Mouse (Mus musculus) c-Kit-positive CD71-positive TER-119-positive erythroid progenitor cells, embryonic 14.5 days (primary cell): ENCODE measurements around the gene Stk40.

Experiments
- DNase-seq: peaks from one replicate; pipeline ENCODE4 v3.0.0-alpha.2; 2013; ENCODE audit warnings: low spot score

Stk40 gene

GRCm38 (mm10) chr4:126120506-126120905, 16.7 kb downstream of the Stk40 start:
- DNase-seq: no peak

GRCm38 (mm10) chr4:126123309-126124040, 19.7 kb downstream of the Stk40 start:
- DNase-seq: no peak

DNA sequence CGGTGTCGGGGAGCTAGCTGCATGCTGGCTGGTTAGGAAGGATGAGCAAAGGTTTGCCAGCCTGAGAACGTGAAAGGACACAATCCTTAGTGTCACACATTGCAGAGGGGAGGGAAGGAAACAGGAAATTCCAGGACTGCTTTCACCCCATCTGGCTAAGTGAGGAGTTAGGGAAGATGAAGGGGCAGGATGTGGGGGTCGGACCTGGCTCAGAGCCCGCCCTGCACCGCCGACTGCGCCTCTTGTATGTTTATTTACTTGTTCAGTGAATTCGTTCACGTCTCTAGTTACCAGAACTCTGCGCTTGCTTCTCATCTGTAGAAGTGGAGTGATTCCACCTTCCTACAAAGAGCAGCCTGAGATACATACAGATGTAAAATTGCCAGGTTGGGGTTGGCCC, 26.7 kb downstream of the Stk40 start:
- DNase-seq: no peak

DNA sequence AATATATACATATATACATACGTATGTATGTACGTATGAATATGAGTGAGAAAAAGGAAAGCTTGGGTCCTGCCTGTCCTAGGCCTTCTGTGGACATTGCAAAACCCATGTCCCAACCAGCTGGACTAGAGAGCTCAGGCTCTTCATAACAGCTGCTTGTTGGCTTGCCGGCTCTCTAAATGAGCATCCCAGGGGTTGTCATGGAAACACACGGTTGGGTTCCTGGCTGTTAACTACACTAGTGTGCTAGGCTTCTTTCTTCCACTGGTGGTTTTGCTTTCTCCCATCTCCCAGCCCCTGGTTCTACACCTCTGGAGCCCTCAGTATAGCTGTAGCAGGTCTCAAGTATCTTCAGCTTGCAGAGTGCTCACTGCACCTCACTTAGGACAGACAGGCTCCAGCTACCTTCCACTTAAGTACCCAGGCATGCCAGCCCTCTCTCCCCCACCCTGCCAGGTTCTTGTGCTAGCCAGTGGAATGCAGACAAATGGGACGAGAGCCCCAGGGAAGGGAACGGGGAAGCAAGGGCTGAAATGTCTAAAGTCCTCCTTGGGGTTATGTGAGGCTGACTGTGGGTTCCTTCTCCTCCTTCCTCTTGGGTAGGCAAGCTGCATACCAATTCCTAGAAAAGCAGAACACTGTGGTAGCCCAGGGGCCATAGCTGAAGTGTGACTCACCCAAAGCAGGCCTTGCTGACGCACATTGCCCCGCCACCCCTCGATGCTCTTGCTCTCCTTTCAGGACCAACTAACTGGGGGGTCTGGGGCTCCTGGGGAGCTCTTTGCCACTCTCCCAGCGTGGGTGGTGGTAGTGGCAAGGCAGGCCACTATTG, 27.7 kb downstream of the Stk40 start:
- no peak for DNase-seq

- no peak for DNase-seq
Observed at GRCm38 (mm10) chr4:126132636-126133264, 29.0 kb downstream of the Stk40 start.

- no peak for DNase-seq
Observed at GRCm38 (mm10) chr4:126134236-126134635, 30.5 kb downstream of the Stk40 start.

DNA sequence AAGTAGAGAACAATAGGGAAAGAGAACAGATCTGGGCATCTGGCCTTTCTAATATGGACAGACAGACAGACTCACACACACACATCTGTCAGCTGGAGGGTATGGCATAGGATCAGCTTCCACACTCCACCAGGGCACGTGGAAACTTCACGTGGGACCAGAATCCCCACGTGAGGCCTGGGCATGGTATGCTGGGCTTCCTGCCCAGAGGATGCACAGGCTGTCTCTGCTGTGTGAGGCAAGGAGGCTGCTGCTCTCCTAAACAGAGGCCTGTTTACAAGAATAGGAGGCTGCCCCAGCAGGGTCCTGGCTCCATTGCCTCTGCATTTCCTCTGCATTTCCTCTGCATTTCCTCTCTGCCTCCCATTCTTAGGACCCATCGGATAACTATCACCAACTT, 30.9 kb downstream of the Stk40 start:
- DNase-seq: no peak

GRCm38 (mm10) chr4:126137773-126138172, 34.0 kb downstream of the Stk40 start:
- DNase-seq: no peak

DNA sequence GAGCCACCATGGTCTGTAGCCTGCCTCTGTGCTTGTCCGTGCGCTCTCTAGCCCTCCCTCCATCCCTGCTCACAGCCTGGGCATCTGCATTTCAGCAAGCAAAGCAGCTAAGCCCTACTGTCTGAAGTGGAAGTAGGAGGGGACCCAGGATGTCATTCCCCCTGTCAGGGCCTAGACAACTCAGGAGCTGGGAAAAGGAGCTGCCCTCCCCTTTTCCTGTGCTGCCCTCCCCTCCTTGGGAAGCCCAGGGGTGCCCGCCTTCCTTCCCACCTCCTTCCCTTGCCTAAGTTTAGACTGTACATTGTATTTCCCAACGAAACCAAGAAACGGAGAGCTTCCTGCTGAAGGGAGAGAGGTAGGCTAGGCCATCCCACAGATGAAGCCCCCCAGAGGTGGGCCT, 37.3 kb downstream of the Stk40 start:
- DNase-seq: no peak

- no peak for DNase-seq
Observed at GRCm38 (mm10) chr4:126145396-126145795, 41.6 kb downstream of the Stk40 start.

DNA sequence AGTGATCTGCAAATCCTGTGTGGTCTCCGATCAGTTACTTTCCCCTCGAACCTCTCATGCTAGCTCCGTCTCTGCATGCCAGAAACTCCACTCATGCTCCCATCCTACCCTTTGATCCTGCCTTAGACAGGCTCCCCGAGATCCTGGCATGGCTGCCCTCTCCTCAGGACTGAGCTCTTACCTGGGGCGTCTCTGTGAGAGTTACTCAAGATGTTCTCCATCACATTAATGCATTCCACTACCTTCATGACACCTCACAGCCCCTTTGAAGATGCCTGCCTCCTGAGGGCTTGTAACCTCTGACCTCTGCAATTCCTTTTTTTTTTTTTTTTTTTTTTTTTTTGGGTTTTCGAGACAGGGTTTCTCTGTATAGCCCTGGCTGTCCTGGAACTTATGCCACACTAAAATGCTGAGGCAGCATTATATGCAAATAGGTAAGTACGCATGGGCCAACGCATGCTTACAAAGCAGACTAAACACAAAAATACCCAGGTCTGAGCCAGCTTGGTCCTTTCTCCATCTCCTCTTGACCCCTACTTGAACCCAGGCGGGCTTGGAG, 43.3 kb downstream of the Stk40 start:
- DNase-seq: no peak

DNA sequence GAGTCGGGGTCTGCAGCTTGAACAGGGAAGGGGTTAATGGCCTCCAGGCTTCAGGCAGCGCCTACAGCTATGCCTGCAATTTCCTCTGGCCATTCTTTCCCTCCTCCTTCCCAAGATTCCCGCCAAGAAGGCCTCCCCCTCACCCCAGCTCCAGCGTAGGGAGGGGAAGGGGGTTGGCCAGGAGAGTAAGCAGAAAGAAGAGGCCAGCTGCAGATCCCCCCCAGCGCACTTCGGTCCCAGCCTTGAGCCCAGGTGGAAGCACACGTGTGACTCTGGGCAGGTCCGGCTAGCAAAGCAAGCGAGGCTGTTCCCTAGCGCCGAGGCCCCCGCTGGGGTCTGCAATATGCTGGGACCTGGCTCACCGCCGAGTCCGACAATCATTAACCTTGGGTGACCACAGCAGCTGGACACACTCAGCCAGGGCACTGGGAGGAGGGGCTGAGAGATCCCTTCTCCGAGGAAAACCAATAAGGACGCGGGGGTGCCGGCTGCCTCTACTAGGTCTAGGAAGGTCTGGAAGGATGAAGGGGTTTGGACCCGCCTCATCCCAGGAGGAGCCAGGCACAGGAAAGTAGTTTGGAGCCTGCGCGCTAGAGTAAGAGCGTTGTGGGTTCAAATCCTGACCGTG, 43.9 kb downstream of the Stk40 start, which contains the start of gene Eva1b:
TSS of gene Eva1b (plus strand) at position 212 of the 628 bp plus-strand sequence.
- DNase-seq: no peak

GRCm38 (mm10) chr4:126148161-126148961, 44.6 kb downstream of the Stk40 start:
- no peak for DNase-seq

- DNase-seq: no peak
Observed at GRCm38 (mm10) chr4:126149041-126149676, 45.4 kb downstream of the Stk40 start.

- no peak for DNase-seq
Observed at GRCm38 (mm10) chr4:126149798-126150197, 46.0 kb downstream of the Stk40 start.

GRCm38 (mm10) chr4:126150297-126150948, 46.7 kb downstream of the Stk40 start:
- no peak for DNase-seq

- no peak for DNase-seq
Observed at GRCm38 (mm10) chr4:126150949-126151320, 47.2 kb downstream of the Stk40 start.

- no peak for DNase-seq
Observed at GRCm38 (mm10) chr4:126151701-126152440, 48.1 kb downstream of the Stk40 start.

DNA sequence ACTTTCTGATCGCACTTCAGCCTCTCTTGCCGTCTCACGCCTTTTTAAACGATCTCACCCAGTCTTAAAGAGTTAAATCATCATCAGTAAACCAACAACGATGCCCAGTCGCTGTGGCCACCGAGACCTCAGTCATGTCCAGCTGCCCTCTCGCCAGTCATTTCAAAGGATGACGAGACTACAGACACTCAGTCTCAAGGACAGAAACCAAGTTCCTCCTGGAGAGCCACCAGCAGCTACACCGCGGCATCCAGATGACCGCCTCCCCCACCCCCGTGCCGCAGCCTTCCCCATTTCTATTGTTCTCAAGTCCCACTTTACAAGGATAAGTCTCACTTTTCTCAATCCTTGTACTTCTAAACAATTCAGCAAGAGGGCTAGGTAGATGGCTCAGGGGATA, 49.1 kb downstream of the Stk40 start:
- DNase-seq: no peak
